In the genomic region with DNA sequence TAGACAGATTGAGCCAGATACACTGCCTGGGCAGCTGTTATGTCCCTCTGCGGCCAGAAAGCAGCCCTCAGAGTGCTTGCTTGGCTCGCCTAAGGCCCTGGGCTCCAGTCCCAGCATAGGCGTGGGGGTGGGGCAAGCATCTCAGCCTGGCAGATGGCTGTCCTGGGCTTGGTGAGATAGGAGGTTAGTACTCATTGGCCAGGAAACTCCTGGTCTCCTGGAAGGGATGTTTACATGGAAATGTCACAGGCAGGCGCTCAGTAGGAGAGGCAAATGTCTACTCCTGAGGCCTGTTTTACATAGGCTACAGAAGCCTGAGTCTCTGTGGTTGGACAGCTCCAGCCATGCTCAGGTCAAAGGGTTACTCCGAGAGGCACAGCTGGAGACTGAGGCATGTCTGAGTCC, we compare ENCODE assay signal across 9 mouse cellular contexts. TPM values are rescaled to one million over a fixed set of nuclear protein-coding genes. Genes with fewer than 3 reads are reported as not detected.
A peak's percentile ranks its signal among the peaks of the same experiment; 100 is the strongest.
DNase-seq lines count a peak whose midpoint lies in the region; ATAC-seq and TF ChIP-seq lines count a peak whose summit lies in the region.
"Had no signal": no experiment of that assay in that cellular context is flagged by ENCODE, and none has a peak within 500 bp of the region (broad histone marks: within the 10 kb centered on the region; RNA-seq: fewer than 3 reads in every experiment).

No protein-coding gene starts in this region.

- H3K4me3 ChIP-seq in liver, embryonic 14.5 days (ENCODE audit: insufficient read depth in 1 of 2, low read depth in 2 of 2, low read length in 2 of 2) = no peak overlapping the region
- no peak overlapping the region for H3K4me3 ChIP-seq in neural tube, embryonic 14.5 days (ENCODE audit: low read depth, low read length)
- H3K4me3 ChIP-seq: limb, embryonic 15.5 days had no signal

- H3K9me3 ChIP-seq in liver, embryonic 14.5 days (ENCODE audit: control insufficient read depth, low read length) = no peaks in the 10 kb centered on the region
- H3K9me3 ChIP-seq in neural tube, embryonic 14.5 days (ENCODE audit: control insufficient read depth, low read length) = no peaks in the 10 kb centered on the region
- H3K9me3 ChIP-seq: limb, embryonic 15.5 days had no signal

- WGBS in liver, embryonic 14.5 days (ENCODE audit: insufficient replicate concordance) = 34% methylated on average over 5 of the region's 5 CpGs
- WGBS in neural tube, embryonic 14.5 days = 29% methylated on average over 5 of the region's 5 CpGs

- no peak for TF ChIP-seq CTCF in liver, embryonic 14.5 days (IDR thresholded peaks at IDR 0.05; ENCODE audit: low read depth)

- H3K27ac ChIP-seq in liver, embryonic 14.5 days = peak overlapping the region; percentile 46
- H3K27ac ChIP-seq in neural tube, embryonic 14.5 days (ENCODE audit: low read depth, low read length) = no peak overlapping the region
- H3K27ac ChIP-seq: limb, embryonic 15.5 days had no signal

- peak; percentile 89 for DNase-seq in adipocyte (ENCODE audit: low spot score)
- peak; percentile 97 for DNase-seq in cerebellum, adult 11-12 months
- peak; percentile 37 to 65 for DNase-seq in frontal cortex, postnatal 10 days (ENCODE audit: low spot score in 2 of 2)
- peak; percentile 90 for DNase-seq in heart, postnatal 4 days
- peak; percentile 39 to 57 (median 39) for DNase-seq in liver, embryonic 14.5 days (ENCODE audit: low read depth in 3 of 3, low spot score in 3 of 3)
- peak; percentile 40 for DNase-seq in testis, postnatal 14 days (ENCODE audit: low spot score)

- no peaks in the 10 kb centered on the region; the same call in 1 of the 2 replicates for H3K36me3 ChIP-seq in liver, embryonic 14.5 days (replicated peaks; ENCODE audit: control insufficient read depth, insufficient read depth, low read depth)
- H3K36me3 ChIP-seq in neural tube, embryonic 14.5 days (ENCODE audit: control insufficient read depth, insufficient read depth, low read length) = no peaks in the 10 kb centered on the region

- H3K9ac ChIP-seq in liver, embryonic 14.5 days (replicated peaks) = peak overlapping the region; percentile 23; the same call in 1 of the 2 replicates
- H3K9ac ChIP-seq in neural tube, embryonic 14.5 days (replicated peaks; ENCODE audit: low read depth, low read length) = no peak overlapping the region
- H3K9ac ChIP-seq: limb, embryonic 15.5 days had no signal

- peak overlapping the region; percentile 21 for H3K4me2 ChIP-seq in liver, embryonic 14.5 days (ENCODE audit: low read depth)
- no peak overlapping the region for H3K4me2 ChIP-seq in neural tube, embryonic 14.5 days (ENCODE audit: low read depth, low read length)
- H3K4me2 ChIP-seq: limb, embryonic 15.5 days had no signal

- peak; percentile 78 for ATAC-seq in liver, embryonic 14.5 days (ENCODE audit: insufficient read depth)
- peak; percentile 19; the same call in 1 of the 2 replicates for ATAC-seq in neural tube, embryonic 14.5 days (ENCODE audit: low read depth)

- H3K4me1 ChIP-seq in liver, embryonic 14.5 days (replicated peaks; ENCODE audit: control insufficient read depth in 2 of 2, insufficient read depth in 2 of 2, low read length in 1 of 2) = peaks cover 21 to 40% of the 10 kb centered on the region in 2 experiments
- H3K4me1 ChIP-seq in neural tube, embryonic 14.5 days (ENCODE audit: control insufficient read depth, insufficient read depth, low read length) = peaks cover 9% of the 10 kb centered on the region; the same call in 1 of the 2 replicates

- no peaks in the 10 kb centered on the region for H3K27me3 ChIP-seq in liver, embryonic 14.5 days (ENCODE audit: control insufficient read depth, insufficient read depth, low read length)
- H3K27me3 ChIP-seq in neural tube, embryonic 14.5 days (ENCODE audit: control insufficient read depth, insufficient read depth, low read length) = no peaks in the 10 kb centered on the region

- no peak for TF ChIP-seq EP300 in liver, embryonic 14.5 days (IDR thresholded peaks at IDR 0.05; ENCODE audit: low read depth)

RNA-seq across cellular contexts. Expression of a gene that starts 5.6 kb away (rescaled TPM):
- total RNA-seq in heart, postnatal 4 days (2021) = 10 to 100 TPM; 15.0 to 18.3 TPM
- 11.8 and 13.4 TPM in 2 replicates for polyA plus RNA-seq in liver, embryonic 14.5 days (2012; rRNA removed)
- polyA plus RNA-seq in liver, embryonic 14.5 days (2014; fragmentation: Nextera tagmentation; extraction: Ambion mirVana) = 11.6 and 14.4 TPM in 2 replicates
- 43.7 and 44.9 TPM in 2 replicates for polyA plus RNA-seq in neural tube, embryonic 14.5 days (2014; fragmentation: Nextera tagmentation; extraction: Ambion mirVana)

RNA-seq across cellular contexts. Expression of a gene that starts 34.3 kb away (rescaled TPM):
- total RNA-seq in heart, postnatal 4 days (2021) = 1 to 10 TPM; 2.2 to 2.5 TPM
- 0.32 TPM in 2 replicates for polyA plus RNA-seq in liver, embryonic 14.5 days (2012; rRNA removed)
- polyA plus RNA-seq in liver, embryonic 14.5 days (2014; fragmentation: Nextera tagmentation; extraction: Ambion mirVana) = 0.24 and 0.28 TPM in 2 replicates
- polyA plus RNA-seq in neural tube, embryonic 14.5 days (2014; fragmentation: Nextera tagmentation; extraction: Ambion mirVana) = 0.82 and 0.99 TPM in 2 replicates
- total RNA-seq: common myeloid progenitor, adult 5-6 weeks had no signal

Comparison
In these comparisons a context has a peak if more than half of its experiments do, and no peak if none do; other contexts are left out.
1. DNase-seq: peak in every context shown above with its lines; median percentile 97 in cerebellum, adult 11-12 months; 90 in heart, postnatal 4 days; 89 in adipocyte; 51 in frontal cortex, postnatal 10 days; 40 in testis, postnatal 14 days; 39 in liver, embryonic 14.5 days.